Mouse (Mus musculus) stomach, embryonic 16.5 days (tissue): ENCODE measurements around the gene Elp4. TPM values are rescaled to one million over a fixed set of nuclear protein-coding genes. Genes with fewer than 3 reads are reported as not detected.

Experiments
- ATAC-seq: fragments of 200-750 bp; cut with Nextera tagmentation; 2 replicates; pipeline ENCODE4 v1.8.0; 2017; ENCODE audit warnings: moderate number of reproducible peaks, moderate TSS enrichment; ENCODE audit not compliant: insufficient read depth, low FRiP score
- H3K27ac ChIP-seq: fragments of 300-500 bp; sonication (generic); 2 replicates; pipeline ENCODE4 v1.5.1; 2014; ENCODE audit warnings: low read length
- H3K27me3 ChIP-seq: fragments of 300-500 bp; sonication (generic); 2 replicates; pipeline ENCODE4 v1.6.1; 2014; ENCODE audit warnings: low read length, control low read depth, mixed read lengths; ENCODE audit not compliant: control insufficient read depth, insufficient read depth
- H3K36me3 ChIP-seq: fragments of 300-500 bp; sonication (generic); 2 replicates; pipeline ENCODE4 v1.6.1; 2014; ENCODE audit warnings: low read length; ENCODE audit not compliant: control insufficient read depth, insufficient read depth
- H3K4me1 ChIP-seq: fragments of 300-500 bp; sonication (generic); 2 replicates; pipeline ENCODE4 v1.6.1; 2014; ENCODE audit warnings: low read length, control low read depth, mixed read lengths; ENCODE audit not compliant: control insufficient read depth, insufficient read depth
- H3K4me2 ChIP-seq: fragments of 300-500 bp; sonication (generic); 2 replicates; pipeline ENCODE4 v1.6.1; 2014; ENCODE audit warnings: low read depth, low read length, mixed read lengths
- H3K4me3 ChIP-seq: fragments of 300-500 bp; sonication (generic); replicated peaks from 2 replicates; pipeline ENCODE4 v1.5.1; 2014; ENCODE audit warnings: mild to moderate bottlenecking, low read length
- H3K9ac ChIP-seq: fragments of 300-500 bp; sonication (generic); 2 replicates; pipeline ENCODE4 v1.6.1; 2014; ENCODE audit warnings: low read length
- H3K9me3 ChIP-seq: fragments of 300-500 bp; sonication (generic); replicated peaks from 2 replicates; pipeline ENCODE4 v1.6.1; 2016; ENCODE audit warnings: low read length, control low read depth; ENCODE audit not compliant: control insufficient read depth
- WGBS: fragments of 180-500 bp; shearing (Covaris S2); extraction: QIAGEN DNeasy Blood & Tissue Kit; methylation state at CpG from one replicate; pipeline ENCODE4 v1.1.7; 2014; 5-methylcytosine and 5-hydroxymethylcytosine counted together
- polyA plus RNA-seq: library from polyadenylated mRNA; unstranded; fragments of >200 nt; fragmentation: Nextera tagmentation; extraction: Ambion mirVana; gene quantifications from 2 replicates; pipeline ENCODE4 v1.2.1, GENCODE M21; 2015

Gene Elp4
- polyA plus RNA-seq, 1 experiment from 2014 or later: 31.1 TPM

- H3K9me3 ChIP-seq: no peaks in the 10 kb centered on the region
- no peak for ATAC-seq
- no peaks in the 10 kb centered on the region for H3K4me1 ChIP-seq
- no peak overlapping the region for H3K27ac ChIP-seq
- no peak overlapping the region for H3K9ac ChIP-seq
- H3K36me3 ChIP-seq: no peaks in the 10 kb centered on the region
- H3K4me2 ChIP-seq: no peak overlapping the region
- H3K4me3 ChIP-seq: no peak overlapping the region
- H3K27me3 ChIP-seq: no peaks in the 10 kb centered on the region
- WGBS: 80% methylated on average over 8 of the region's 8 CpGs
These were observed 188.8 kb downstream of the Elp4 start for GRCm38 (mm10) chr2:105715409-105716115.

- Histone ChIP-seq H3K27ac (no peak overlapping the region), H3K4me3 (no peak overlapping the region), H3K4me2 (no peak overlapping the region), H3K9me3 (no peaks in the 10 kb centered on the region), H3K36me3 (no peaks in the 10 kb centered on the region), H3K4me1 (no peaks in the 10 kb centered on the region), H3K9ac (no peak overlapping the region), H3K27me3 (no peaks in the 10 kb centered on the region)
- ATAC-seq: no peak
- WGBS: 91% methylated on average over 3 of the region's 3 CpGs
These were observed 193.9 kb downstream of the Elp4 start for GRCm38 (mm10) chr2:105710511-105710910.

DNA sequence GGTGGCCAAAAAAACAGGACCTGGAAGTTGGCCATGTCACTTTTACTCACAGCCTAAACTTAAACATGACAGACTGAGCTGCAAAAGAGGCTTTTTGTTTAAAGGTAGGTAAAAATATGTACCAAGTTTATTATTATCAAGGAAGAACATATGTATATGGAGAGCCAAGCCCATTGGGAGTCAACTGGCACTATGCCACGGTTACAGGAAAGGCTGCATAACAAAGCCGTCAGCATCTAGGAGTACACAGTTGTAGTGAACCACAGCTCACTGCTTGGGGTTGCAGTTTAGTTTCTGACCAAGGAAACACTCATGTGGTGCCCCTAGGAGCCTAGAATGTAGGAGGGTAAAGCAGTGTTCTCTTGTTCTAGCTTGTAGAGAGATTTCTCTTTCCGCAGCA, 195.2 kb downstream of the Elp4 start:
- ATAC-seq: no peak
- Histone ChIP-seq H3K27me3 (no peaks in the 10 kb centered on the region), H3K4me2 (no peak overlapping the region), H3K4me3 (no peak overlapping the region), H3K36me3 (no peaks in the 10 kb centered on the region), H3K9ac (no peak overlapping the region), H3K4me1 (no peaks in the 10 kb centered on the region), H3K9me3 (no peaks in the 10 kb centered on the region), H3K27ac (no peak overlapping the region)
- WGBS: 75% methylated on average over 3 of the region's 3 CpGs

DNA sequence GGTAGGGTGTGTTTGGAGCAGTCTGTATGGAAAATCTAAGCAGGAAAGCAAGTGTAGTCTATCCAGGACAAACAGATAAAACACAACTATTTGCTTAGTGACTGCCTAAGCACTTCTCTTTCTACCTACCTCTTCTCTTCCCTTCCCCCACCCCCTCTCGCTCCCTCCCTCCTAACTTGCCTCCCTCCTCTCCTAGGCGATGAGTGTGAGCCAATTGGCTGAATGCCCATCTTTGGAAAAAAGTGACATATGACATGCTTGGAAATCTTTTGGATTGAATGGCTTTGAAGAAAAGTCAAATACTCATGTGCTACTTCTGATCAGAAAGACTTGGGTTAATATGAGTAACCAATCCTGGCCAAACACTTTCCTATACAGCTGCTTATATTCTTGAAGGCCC, 199.0 kb downstream of the Elp4 start:
- Histone ChIP-seq H3K4me1 (no peaks in the 10 kb centered on the region), H3K27me3 (no peaks in the 10 kb centered on the region), H3K27ac (no peak overlapping the region), H3K36me3 (no peaks in the 10 kb centered on the region), H3K9me3 (no peaks in the 10 kb centered on the region), H3K4me3 (no peak overlapping the region), H3K9ac (no peak overlapping the region), H3K4me2 (no peak overlapping the region)
- no peak for ATAC-seq
- WGBS: 60% methylated on average over 2 of the region's 2 CpGs

- no peaks in the 10 kb centered on the region for H3K4me1 ChIP-seq
- no peaks in the 10 kb centered on the region for H3K36me3 ChIP-seq
- H3K27me3 ChIP-seq: no peaks in the 10 kb centered on the region
- no peak overlapping the region for H3K27ac ChIP-seq
- no peak for ATAC-seq
- WGBS: 49% methylated on average over 10 of the region's 10 CpGs
- H3K4me2 ChIP-seq: no peak overlapping the region
- H3K9ac ChIP-seq: no peak overlapping the region
- no peaks in the 10 kb centered on the region for H3K9me3 ChIP-seq
- no peak overlapping the region for H3K4me3 ChIP-seq
These were observed 201.8 kb downstream of the Elp4 start for GRCm38 (mm10) chr2:105702586-105702985.

- Histone ChIP-seq H3K4me1 (no peaks in the 10 kb centered on the region), H3K4me3 (no peak overlapping the region), H3K9me3 (no peaks in the 10 kb centered on the region), H3K9ac (no peak overlapping the region), H3K27me3 (no peaks in the 10 kb centered on the region), H3K36me3 (no peaks in the 10 kb centered on the region), H3K27ac (no peak overlapping the region), H3K4me2 (no peak overlapping the region)
- 51% methylated on average over 4 of the region's 4 CpGs for WGBS
- ATAC-seq: no peak
These were observed 202.6 kb downstream of the Elp4 start for GRCm38 (mm10) chr2:105701781-105702180.

- Histone ChIP-seq H3K4me3 (no peak overlapping the region), H3K27me3 (no peaks in the 10 kb centered on the region), H3K4me1 (no peaks in the 10 kb centered on the region), H3K9ac (no peak overlapping the region), H3K36me3 (no peaks in the 10 kb centered on the region), H3K4me2 (no peak overlapping the region), H3K9me3 (no peaks in the 10 kb centered on the region), H3K27ac (no peak overlapping the region)
- ATAC-seq: no peak
- WGBS: 75% methylated on average over 2 of the region's 2 CpGs
These were observed 205.7 kb downstream of the Elp4 start for GRCm38 (mm10) chr2:105698631-105699030.

DNA sequence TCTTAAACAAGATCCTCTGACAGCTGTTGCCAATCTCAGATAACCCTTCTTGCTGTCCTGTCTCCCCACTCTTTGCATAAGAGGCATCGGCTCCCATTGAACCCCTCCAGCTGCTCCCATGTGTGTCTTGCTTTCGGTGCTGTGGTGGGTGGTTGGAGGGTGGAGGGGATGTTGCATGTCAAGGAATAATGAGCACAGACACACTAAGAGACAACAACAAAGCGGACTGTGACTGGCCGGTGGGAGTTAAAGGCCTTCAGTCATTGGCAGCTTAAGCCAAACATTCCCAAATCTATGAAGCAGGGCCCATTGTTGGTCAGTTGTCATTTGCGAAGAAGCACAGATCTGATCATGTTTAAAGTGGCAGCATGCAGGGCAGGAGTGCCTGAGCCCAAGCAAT, 206.6 kb downstream of the Elp4 start:
- H3K4me1 ChIP-seq: no peaks in the 10 kb centered on the region
- H3K9ac ChIP-seq: no peak overlapping the region
- 76% methylated on average over 5 of the region's 5 CpGs for WGBS
- ATAC-seq: no peak
- no peaks in the 10 kb centered on the region for H3K9me3 ChIP-seq
- no peaks in the 10 kb centered on the region for H3K36me3 ChIP-seq
- peaks cover 7% of the 10 kb centered on the region for H3K27me3 ChIP-seq
- H3K4me3 ChIP-seq: no peak overlapping the region
- no peak overlapping the region for H3K4me2 ChIP-seq
- H3K27ac ChIP-seq: no peak overlapping the region

DNA sequence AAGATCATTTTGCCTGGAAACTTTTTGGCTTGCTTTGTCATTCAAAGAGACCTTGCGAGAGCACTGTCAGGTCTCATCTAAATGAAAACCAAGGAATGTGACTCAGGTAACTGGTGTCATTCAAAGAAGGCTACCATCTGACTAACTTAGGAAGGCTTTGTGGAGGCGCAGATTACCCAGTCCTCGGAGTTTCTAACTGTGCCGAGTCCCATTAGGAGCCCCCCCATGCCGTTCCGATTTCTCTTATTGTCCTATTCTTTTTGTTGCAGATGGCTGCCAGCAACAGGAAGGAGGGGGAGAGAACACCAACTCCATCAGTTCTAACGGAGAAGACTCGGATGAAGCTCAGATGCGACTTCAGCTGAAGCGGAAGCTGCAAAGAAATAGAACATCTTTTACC, 213.1 kb downstream of the Elp4 start:
- Histone ChIP-seq H3K4me3 (no peak overlapping the region), H3K27me3 (peaks cover 59% of the 10 kb centered on the region), H3K9me3 (no peaks in the 10 kb centered on the region), H3K27ac (no peak overlapping the region), H3K36me3 (no peaks in the 10 kb centered on the region), H3K4me1 (no peaks in the 10 kb centered on the region), H3K9ac (no peak overlapping the region), H3K4me2 (no peak overlapping the region)
- 13% methylated on average over 10 of the region's 10 CpGs for WGBS
- no peak for ATAC-seq
